Mouse (Mus musculus) mouse trophoblast stem cell (cell line): ENCODE results near the gene Nup93.

Experiments used
- in situ Hi-C, 2 experiments: fragments of 300-500 bp; cut with MseI, MboI; formaldehyde crosslinking; loops; 2 replicates in 1 of 2; 3 replicates in 1 of 2; pipeline ENCODE4 v1.15.1; 2025

Nup93 gene

GRCm38 (mm10) chr8:94358541-94358940 is 144.2 kb downstream of the Nup93 start:
- in situ Hi-C loops, result no loop called here

- in situ Hi-C loops, result no loop called here
Observed at GRCm38 (mm10) chr8:94361774-94362431, 147.5 kb downstream of the Nup93 start.

GRCm38 (mm10) chr8:94362607-94363239 is 148.4 kb downstream of the Nup93 start:
- in situ Hi-C loops, result no loop called here

- in situ Hi-C loops, result no loop called here
Observed at GRCm38 (mm10) chr8:94363288-94363688, 148.9 kb downstream of the Nup93 start.

GRCm38 (mm10) chr8:94363906-94364305 is 149.5 kb downstream of the Nup93 start:
- in situ Hi-C loops, result no loop called here

- in situ Hi-C loops, result no loop called here
Observed at GRCm38 (mm10) chr8:94364686-94365312, 150.4 kb downstream of the Nup93 start.

GRCm38 (mm10) chr8:94365410-94365981 is 151.1 kb downstream of the Nup93 start:
- in situ Hi-C loops, result no loop called here
